Mouse (Mus musculus): ENCODE results near the gene Tmem9b. TPM values are rescaled to one million over a fixed set of nuclear protein-coding genes. Genes with fewer than 3 reads are reported as not detected.

Tmem9b gene
- polyA plus RNA-seq, 1 experiment from 2014 or later, result 40.5 TPM

DNA sequence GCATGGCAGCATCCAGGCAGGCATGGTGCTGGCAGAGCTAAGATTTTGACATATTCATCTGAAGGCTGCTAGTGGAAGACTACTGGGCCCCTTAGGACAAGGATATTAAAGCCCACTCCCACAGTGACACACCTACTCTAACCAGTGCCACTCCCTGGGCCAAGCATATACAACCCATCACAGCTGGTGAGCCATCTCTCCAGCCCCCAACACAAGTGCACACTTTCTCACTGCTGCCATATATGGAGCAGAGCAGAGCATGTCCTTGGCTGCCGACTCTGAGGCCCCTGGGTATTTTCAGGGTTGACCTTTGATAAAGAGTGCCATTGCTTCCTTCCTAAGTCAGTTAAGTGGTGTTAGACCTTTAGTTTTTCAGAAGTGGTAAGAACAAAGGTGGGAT lies 42.6 kb downstream of the Tmem9b start:
- Histone ChIP-seq H3K9ac (replicated peaks) (no peak overlapping the region), H3K36me3 (replicated peaks; ENCODE audit: insufficient read depth, low read length) (peaks cover 37% of the 10 kb centered on the region), H3K4me1 (ENCODE audit: insufficient read depth) (no peaks in the 10 kb centered on the region)

DNA sequence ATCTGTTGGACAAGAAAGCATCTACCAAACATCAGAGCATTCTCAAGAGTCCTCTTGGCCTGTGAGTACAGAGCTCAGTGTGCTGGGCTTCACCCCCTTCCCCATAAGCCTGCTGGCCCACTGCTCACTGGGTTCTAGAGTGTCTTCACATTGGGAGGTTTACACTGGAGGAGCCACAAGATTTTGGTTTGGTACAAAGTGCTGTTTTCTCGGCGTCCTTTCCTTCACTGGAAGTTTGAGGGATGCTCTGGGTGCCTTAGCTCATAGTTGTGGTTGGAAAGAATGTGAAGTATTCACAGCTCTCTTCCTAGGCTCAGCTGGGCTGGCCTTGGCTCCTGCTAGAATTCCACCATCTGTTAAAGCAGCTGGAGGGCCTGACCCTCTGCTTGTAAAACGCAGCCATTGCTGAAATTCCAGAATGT lies 43.7 kb downstream of the Tmem9b start:
- Histone ChIP-seq H3K9ac (replicated peaks) (no peak overlapping the region), H3K36me3 (replicated peaks; ENCODE audit: insufficient read depth, low read length) (peaks cover 37% of the 10 kb centered on the region), H3K27me3 (ENCODE audit: insufficient read depth, low read length) (no peaks in the 10 kb centered on the region), H3K9me3 (ENCODE audit: low read length) (no peaks in the 10 kb centered on the region), H3K27ac (ENCODE audit: low read depth) (no peak overlapping the region), H3K4me1 (ENCODE audit: insufficient read depth) (no peaks in the 10 kb centered on the region), H3K4me2 (ENCODE audit: low read depth, low read length) (no peak overlapping the region), H3K4me3 (ENCODE audit: low read depth, low read length) (no peak overlapping the region)
- 63% methylated on average over 3 of the region's 3 CpGs for WGBS (ENCODE audit: insufficient replicate concordance)
- ATAC-seq (no peak), DNase-seq (no peak)
- TF ChIP-seq CTCF (IDR thresholded peaks at IDR 0.05; ENCODE audit: low read depth) (no peak), EP300 (IDR thresholded peaks at IDR 0.05; ENCODE audit: low read depth) (no peak)

More for the DNA sequence above, 42.6 kb downstream of the Tmem9b start:
- no peak for TF ChIP-seq EP300 (IDR thresholded peaks at IDR 0.05; ENCODE audit: low read depth)
- H3K27ac ChIP-seq (ENCODE audit: low read depth), result no peak overlapping the region
- no peaks in the 10 kb centered on the region for H3K9me3 ChIP-seq (ENCODE audit: low read length)
- H3K27me3 ChIP-seq (ENCODE audit: insufficient read depth, low read length), result no peaks in the 10 kb centered on the region
- no peak overlapping the region for H3K4me3 ChIP-seq (ENCODE audit: low read depth, low read length)
- WGBS (ENCODE audit: insufficient replicate concordance), result 47% methylated on average over 1 of the region's 1 CpGs
- DNase-seq (no peak), ATAC-seq (no peak)
- no peak overlapping the region for H3K4me2 ChIP-seq (ENCODE audit: low read depth, low read length)

DNA sequence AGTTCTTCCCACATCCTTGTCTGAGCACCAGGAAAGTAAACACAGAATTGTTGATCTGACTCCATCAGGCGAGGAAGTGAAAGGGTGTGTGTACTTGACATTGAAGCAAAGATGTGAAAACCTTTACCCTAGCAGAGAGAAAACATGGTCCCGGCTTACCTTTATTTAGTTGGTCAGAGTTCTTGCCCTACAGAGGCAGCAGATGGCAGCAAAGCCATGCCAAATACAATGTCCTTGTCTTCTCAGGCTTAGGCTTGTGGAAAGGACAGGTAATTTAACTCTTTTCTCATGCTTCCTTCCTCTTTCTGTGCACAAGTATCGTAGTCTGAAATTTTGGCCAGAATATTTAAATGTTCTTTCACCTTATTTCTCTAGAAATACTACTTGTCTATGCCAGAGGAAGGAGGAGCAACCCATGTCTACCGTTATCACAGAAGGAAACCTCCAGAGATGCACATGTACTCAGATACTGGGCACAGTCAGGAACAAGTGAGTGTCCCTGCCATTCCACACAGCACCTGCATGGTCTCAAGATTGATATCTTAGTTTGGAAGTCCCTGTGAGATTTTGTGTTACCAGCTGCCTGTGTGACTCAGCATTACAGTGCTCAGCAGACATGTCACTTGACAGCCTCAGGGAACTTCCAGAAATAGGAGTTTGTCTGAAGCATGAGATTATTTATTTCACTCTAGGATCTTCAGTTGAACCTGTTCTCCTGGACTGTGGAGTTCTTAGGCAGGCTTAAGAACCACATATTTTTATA lies 45.5 kb downstream of the Tmem9b start:
- WGBS (ENCODE audit: insufficient replicate concordance), result 31% methylated on average over 4 of the region's 4 CpGs

DNA sequence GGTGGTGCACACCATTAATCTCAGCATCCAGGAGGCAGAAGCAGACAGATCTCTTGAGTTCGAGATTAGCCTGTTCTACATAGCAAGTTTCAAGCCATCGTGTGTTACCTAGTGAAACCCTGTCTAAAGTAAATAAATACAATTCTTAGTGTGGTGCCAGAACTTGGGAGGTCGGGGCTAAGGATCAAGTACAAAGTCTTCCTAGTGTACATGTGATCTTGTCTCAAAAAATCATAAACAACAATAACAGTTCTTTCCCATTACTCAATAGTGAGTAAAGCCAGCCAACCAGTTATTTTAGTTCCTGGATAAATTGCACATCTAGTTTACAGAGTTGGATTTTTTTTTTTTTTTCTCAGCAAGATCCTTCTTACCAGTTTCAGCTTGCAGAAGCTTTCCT lies 48.2 kb downstream of the Tmem9b start:
- ATAC-seq (no peak), DNase-seq (no peak)
- H3K4me2 ChIP-seq (ENCODE audit: low read depth, low read length), result peak overlapping the region; percentile 83
- H3K27me3 ChIP-seq (ENCODE audit: insufficient read depth, low read length), result no peaks in the 10 kb centered on the region
- no peak overlapping the region for H3K27ac ChIP-seq (ENCODE audit: low read depth)
- peaks cover 14% of the 10 kb centered on the region for H3K36me3 ChIP-seq (replicated peaks; ENCODE audit: insufficient read depth, low read length)
- WGBS (ENCODE audit: insufficient replicate concordance), result 46% methylated on average over 3 of the region's 3 CpGs
- no peaks in the 10 kb centered on the region for H3K9me3 ChIP-seq (ENCODE audit: low read length)
- TF ChIP-seq CTCF (IDR thresholded peaks at IDR 0.05; ENCODE audit: low read depth), result no peak
- TF ChIP-seq EP300 (IDR thresholded peaks at IDR 0.05; ENCODE audit: low read depth), result no peak
- no peak overlapping the region for H3K9ac ChIP-seq (replicated peaks)
- H3K4me1 ChIP-seq (ENCODE audit: insufficient read depth), result peaks cover 4% of the 10 kb centered on the region; the same call in 1 of the 2 replicates
- H3K4me3 ChIP-seq (ENCODE audit: low read depth, low read length), result peak overlapping the region; percentile 64; the same call in 1 of the 2 replicates

More for the DNA sequence above, 45.5 kb downstream of the Tmem9b start:
- TF ChIP-seq CTCF (IDR thresholded peaks at IDR 0.05; ENCODE audit: low read depth) (peak; percentile 81), EP300 (IDR thresholded peaks at IDR 0.05; ENCODE audit: low read depth) (no peak)
- H3K27ac ChIP-seq (ENCODE audit: low read depth), result no peak overlapping the region
- peaks cover 4% of the 10 kb centered on the region; the same call in 1 of the 2 replicates for H3K4me1 ChIP-seq (ENCODE audit: insufficient read depth)
- H3K27me3 ChIP-seq (ENCODE audit: insufficient read depth, low read length), result no peaks in the 10 kb centered on the region
- H3K36me3 ChIP-seq (replicated peaks; ENCODE audit: insufficient read depth, low read length), result peaks cover 26% of the 10 kb centered on the region
- DNase-seq (peak; percentile 50), ATAC-seq (no peak)
- H3K4me3 ChIP-seq (ENCODE audit: low read depth, low read length), result no peak overlapping the region
- H3K4me2 ChIP-seq (ENCODE audit: low read depth, low read length), result no peak overlapping the region
- H3K9me3 ChIP-seq (ENCODE audit: low read length), result no peaks in the 10 kb centered on the region
- H3K9ac ChIP-seq (replicated peaks), result no peak overlapping the region

DNA sequence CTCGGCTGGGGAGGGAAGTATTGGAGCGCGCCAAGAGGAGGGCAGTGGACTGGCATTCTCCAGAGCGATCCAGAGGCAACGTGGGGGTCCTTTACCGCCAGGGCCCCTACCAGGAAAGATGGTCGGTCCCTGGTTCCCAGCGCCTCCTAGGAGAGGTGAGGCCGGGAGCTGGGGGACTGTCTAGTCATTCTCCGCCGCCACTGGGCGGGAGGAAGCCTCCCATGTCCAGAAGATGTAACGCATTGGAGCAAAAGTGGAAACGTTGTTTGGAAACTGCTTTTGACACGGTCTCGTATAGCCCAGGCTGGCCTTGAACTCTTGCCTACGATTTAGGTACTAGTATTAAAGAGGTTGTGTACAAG lies 48.7 kb downstream of the Tmem9b start:
- Histone ChIP-seq H3K36me3 (replicated peaks; ENCODE audit: insufficient read depth, low read length) (peaks cover 11% of the 10 kb centered on the region), H3K27ac (ENCODE audit: low read depth) (peak overlapping the region; percentile 58), H3K27me3 (ENCODE audit: insufficient read depth, low read length) (no peaks in the 10 kb centered on the region), H3K4me3 (ENCODE audit: low read depth, low read length) (peak overlapping the region; percentile 64), H3K4me1 (ENCODE audit: insufficient read depth) (peaks cover 4% of the 10 kb centered on the region; the same call in 1 of the 2 replicates), H3K9me3 (ENCODE audit: low read length) (no peaks in the 10 kb centered on the region), H3K9ac (replicated peaks) (peak overlapping the region; percentile 77), H3K4me2 (ENCODE audit: low read depth, low read length) (peak overlapping the region; percentile 83)
- 1% methylated on average over 17 of the region's 17 CpGs for WGBS (ENCODE audit: insufficient replicate concordance)
- ATAC-seq, result peak; percentile 41
- TF ChIP-seq EP300 (IDR thresholded peaks at IDR 0.05; ENCODE audit: low read depth) (no peak), CTCF (IDR thresholded peaks at IDR 0.05; ENCODE audit: low read depth) (no peak)
- DNase-seq, result no peak

DNA sequence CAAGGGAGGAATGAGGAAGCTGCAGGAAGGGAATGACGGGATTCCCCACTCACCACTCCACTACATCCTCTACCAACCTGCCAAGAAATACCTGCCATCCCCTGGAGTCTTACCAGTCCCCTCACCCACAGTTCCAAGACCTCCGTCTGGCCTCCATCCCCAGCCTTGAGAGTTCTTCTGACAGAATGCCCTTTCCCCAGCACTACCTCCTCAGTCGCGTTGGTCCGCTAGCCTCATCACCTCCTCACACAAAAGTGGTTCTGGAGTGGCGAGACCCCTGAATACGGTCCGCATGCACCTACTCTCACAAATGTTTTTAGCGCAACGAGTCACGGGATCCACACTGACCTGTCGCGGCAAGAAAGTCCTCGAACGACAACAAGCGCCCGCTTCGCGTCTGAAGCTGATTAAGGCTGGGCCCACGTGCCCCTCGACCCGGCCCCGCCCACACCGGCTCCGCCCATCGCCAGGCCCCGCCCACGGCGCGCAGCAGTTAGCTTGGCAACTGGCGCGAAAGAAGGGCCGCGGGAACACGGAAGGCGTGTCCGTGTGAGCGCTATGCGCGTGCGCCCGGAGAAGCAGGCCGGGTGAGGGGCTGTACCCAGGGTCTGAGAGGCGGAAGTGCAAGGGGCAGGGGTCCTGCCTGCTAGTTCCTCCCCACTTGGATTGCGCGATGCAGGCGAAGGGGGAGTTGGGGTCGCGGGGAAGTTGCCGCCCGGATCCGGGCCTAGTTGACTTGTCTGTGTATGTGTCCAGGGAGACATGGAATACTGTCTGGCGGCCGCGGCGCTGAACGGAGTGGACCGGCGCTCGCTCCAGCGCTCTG lies 49.3 kb downstream of the Tmem9b start, which contains the start of the genes St5 and Akip1:
Gene St5 (minus strand): TSS at position 416 of the 826 bp plus-strand sequence.
Gene Akip1 (plus strand): TSS at position 501 of the 826 bp plus-strand sequence.
- H3K27me3 ChIP-seq (ENCODE audit: insufficient read depth, low read length), result no peaks in the 10 kb centered on the region
- H3K9ac ChIP-seq (replicated peaks), result peak within 1 kb of the TSS; percentile 77
- TF ChIP-seq CTCF (IDR thresholded peaks at IDR 0.05; ENCODE audit: low read depth) (no peak), EP300 (IDR thresholded peaks at IDR 0.05; ENCODE audit: low read depth) (no peak)
- WGBS (ENCODE audit: insufficient replicate concordance), result 2% methylated on average over 61 of the region's 61 CpGs
- peaks cover 5% of the 10 kb centered on the region for H3K36me3 ChIP-seq (replicated peaks; ENCODE audit: insufficient read depth, low read length)
- peak within 1 kb of the TSS; percentile 58 for H3K27ac ChIP-seq (ENCODE audit: low read depth)
- H3K9me3 ChIP-seq (ENCODE audit: low read length), result no peaks in the 10 kb centered on the region
- H3K4me2 ChIP-seq (ENCODE audit: low read depth, low read length), result peak within 1 kb of the TSS; percentile 83
- DNase-seq (peak; percentile 98), ATAC-seq (peak; percentile 95)
- H3K4me3 ChIP-seq (ENCODE audit: low read depth, low read length), result peak within 1 kb of the TSS; percentile 64
- peaks cover 4% of the 10 kb centered on the region; the same call in 1 of the 2 replicates for H3K4me1 ChIP-seq (ENCODE audit: insufficient read depth)

All from liver, postnatal 0 days (tissue).